Comparison of ENCODE assay signal across 11 mouse cellular contexts in the genomic region with DNA sequence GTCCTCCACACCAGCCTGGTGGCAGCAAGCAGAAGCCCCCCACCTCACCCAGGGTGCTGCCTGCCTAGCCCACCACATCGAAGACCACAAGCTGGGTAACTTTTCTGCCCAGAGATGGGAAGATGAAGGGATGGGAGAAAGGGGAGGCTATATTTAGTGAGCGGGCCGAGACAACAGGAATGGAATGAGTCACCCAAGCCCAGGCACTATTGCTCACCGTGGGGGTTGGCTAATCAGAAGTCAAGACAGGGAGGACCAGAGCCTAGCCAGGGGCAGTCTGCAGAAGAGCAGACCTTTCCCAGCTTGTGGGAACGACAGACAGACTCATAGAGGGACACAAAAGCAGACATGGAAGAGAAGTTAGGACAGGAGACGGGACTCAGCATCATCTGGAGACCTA.
DNase-seq lines count a peak whose midpoint lies in the region; ATAC-seq and TF ChIP-seq lines count a peak whose summit lies in the region.
"Had no signal": no experiment of that assay in that cellular context is flagged by ENCODE, and none has a peak within 500 bp of the region (broad histone marks: within the 10 kb centered on the region; RNA-seq: fewer than 3 reads in every experiment).

No protein-coding gene starts in this region.

- 0 out of 2 replicates have a peak overlapping the region, but pooled peaks have one; percentile 3 for H3K4me2 ChIP-seq in intestine, postnatal 0 days (replicated peaks; ENCODE audit: low read depth)
- H3K4me2 ChIP-seq in intestine, embryonic 15.5 days (replicated peaks), result no peak overlapping the region

- ATAC-seq in intestine, postnatal 0 days, result no peak
- no peak for ATAC-seq in intestine, embryonic 15.5 days
- no peak for ATAC-seq in erythroblast, adult 5-6 weeks (replicated peaks; ENCODE audit: low FRiP score, poor library complexity, severe bottlenecking)
- ATAC-seq: activated CD4-positive, CD25-positive, alpha-beta regulatory T cell, adult 4 months; intestine, embryonic 16.5 days had no signal

- peak overlapping the region; percentile 83 for H3K27ac ChIP-seq in cerebellum, adult 2 months (ENCODE audit: insufficient read depth, low read length)
- no peak overlapping the region for H3K27ac ChIP-seq in intestine, postnatal 0 days (ENCODE audit: low read depth, low read length)
- H3K27ac ChIP-seq in intestine, embryonic 15.5 days, result no peak overlapping the region

- TF ChIP-seq POLR2A in cerebellum, adult 2 months (IDR thresholded peaks at IDR 0.05; ENCODE audit: borderline replicate concordance, insufficient read depth, low read length), result no peak

- no peak overlapping the region for H3K4me3 ChIP-seq in cerebellum, adult 2 months (replicated peaks; ENCODE audit: insufficient read depth, low read depth, low read length)
- H3K4me3 ChIP-seq in intestine, postnatal 0 days (ENCODE audit: low read depth, low read length), result no peak overlapping the region
- no peak overlapping the region for H3K4me3 ChIP-seq in intestine, embryonic 15.5 days (replicated peaks)

- H3K9ac ChIP-seq in intestine, postnatal 0 days (ENCODE audit: low read depth, low read length), result no peak overlapping the region
- H3K9ac ChIP-seq in intestine, embryonic 15.5 days, result no peak overlapping the region

- no peaks in the 10 kb centered on the region for H3K27me3 ChIP-seq in cerebellum, adult 2 months (ENCODE audit: control insufficient read depth, insufficient read depth, low read length)
- no peaks in the 10 kb centered on the region for H3K27me3 ChIP-seq in intestine, postnatal 0 days (replicated peaks; ENCODE audit: control insufficient read depth, insufficient read depth, low read length)
- H3K27me3 ChIP-seq in intestine, embryonic 15.5 days (replicated peaks), result no peaks in the 10 kb centered on the region

- peak; percentile 56 to 78 for DNase-seq in cerebellum, adult 2 months
- no peak for DNase-seq in cerebellum, postnatal 10 days
- peak; percentile 38 for DNase-seq in Muller cell, postnatal 12 days (ENCODE audit: inconsistent ontology term)
- DNase-seq in heart, postnatal 4 days, result peak; percentile 54
- DNase-seq in natural killer cell, adult 2 months (ENCODE audit: low spot score in 2 of 2), result no peak
- DNase-seq: lung, postnatal 36 days had no signal

- no peaks in the 10 kb centered on the region for H3K36me3 ChIP-seq in intestine, postnatal 0 days (ENCODE audit: control insufficient read depth, insufficient read depth)
- no peaks in the 10 kb centered on the region for H3K36me3 ChIP-seq in intestine, embryonic 15.5 days

- 19% methylated on average over 6 of the region's 6 CpGs for WGBS in cerebellum, adult 2 months
- WGBS in intestine, postnatal 0 days, result 51% methylated on average over 6 of the region's 6 CpGs
- WGBS in intestine, embryonic 15.5 days, result 49% methylated on average over 6 of the region's 6 CpGs

- no peak for TF ChIP-seq CTCF in cerebellum, adult 2 months (IDR thresholded peaks at IDR 0.05; ENCODE audit: borderline replicate concordance, insufficient read depth, low read depth, low read length)
- TF ChIP-seq CTCF in intestine, postnatal 0 days (IDR thresholded peaks at IDR 0.05; ENCODE audit: low read depth), result no peak

- peaks cover 85% of the 10 kb centered on the region for H3K4me1 ChIP-seq in cerebellum, adult 2 months (ENCODE audit: control insufficient read depth, insufficient read depth, low read length)
- peaks cover 6% of the 10 kb centered on the region for H3K4me1 ChIP-seq in intestine, postnatal 0 days (replicated peaks; ENCODE audit: control insufficient read depth, insufficient read depth, low read length)
- H3K4me1 ChIP-seq in intestine, embryonic 15.5 days (replicated peaks), result peaks cover 27% of the 10 kb centered on the region

- H3K9me3 ChIP-seq in intestine, postnatal 0 days (ENCODE audit: control insufficient read depth), result no peaks in the 10 kb centered on the region
- H3K9me3 ChIP-seq in intestine, embryonic 15.5 days, result no peaks in the 10 kb centered on the region

Comparison
In these comparisons a context has a peak if more than half of its experiments do, and no peak if none do; other contexts are left out.
1. DNase-seq: peak in cerebellum, adult 2 months (2 of 2), Muller cell, postnatal 12 days (single experiment) and heart, postnatal 4 days (single experiment); none in cerebellum, postnatal 10 days (0 of 2) and natural killer cell, adult 2 months (0 of 2).